Mouse (Mus musculus) 416B (cell line): Measurements from ENCODE around the gene Ttc7.

ENCODE experiments used
- DNase-seq: peaks from one replicate; pipeline ENCODE4 v3.0.0; 2011; ENCODE audit warnings: low read depth

The Ttc7 gene

DNA sequence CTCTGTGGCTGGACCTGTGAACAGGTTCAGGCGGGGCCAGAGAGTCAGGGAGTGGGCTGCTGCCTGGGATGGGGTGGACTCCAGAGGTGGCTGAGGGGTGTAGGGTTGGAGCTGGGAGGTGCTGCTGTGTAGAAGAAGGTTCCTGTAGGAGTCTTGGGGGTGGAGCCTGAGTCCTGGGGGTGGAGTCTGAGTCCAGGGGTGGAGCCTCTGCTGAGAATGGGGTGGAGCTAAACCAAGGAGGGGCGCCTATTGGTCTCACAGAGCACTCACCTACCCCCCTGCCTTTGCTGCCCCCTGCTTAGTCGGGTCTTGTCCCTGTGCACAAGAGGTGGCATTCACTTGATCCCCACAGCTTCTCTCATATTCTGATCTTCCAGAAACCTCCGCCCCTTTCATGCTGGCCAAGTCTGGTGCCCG, 31.9 kb downstream of the Ttc7 start:
- DNase-seq: no peak

DNA sequence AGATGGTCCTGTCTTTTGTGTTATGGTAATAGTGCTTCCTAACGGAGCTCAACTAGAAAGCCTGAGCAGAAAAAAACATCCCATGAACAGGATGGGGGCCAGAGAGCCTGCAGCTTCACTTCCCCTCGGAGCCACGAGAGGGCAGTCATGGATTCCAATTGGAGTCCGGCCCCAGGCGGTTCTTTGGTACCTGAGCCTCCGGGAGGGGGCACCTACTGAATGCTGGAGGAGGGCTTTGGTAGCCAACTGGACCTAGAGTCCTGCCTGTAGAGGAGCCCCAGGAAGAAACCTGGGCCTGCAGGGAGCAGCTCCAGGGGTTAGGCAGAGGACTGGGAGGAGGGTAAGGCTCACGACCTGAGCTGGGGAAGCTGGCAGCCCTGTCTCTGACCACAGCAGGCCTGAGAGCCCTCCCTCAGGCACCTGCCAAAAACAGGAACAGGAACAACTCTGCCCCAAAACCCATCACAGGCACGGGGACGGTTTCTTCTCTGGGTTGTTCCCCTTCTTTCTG, 32.4 kb downstream of the Ttc7 start:
- DNase-seq: peak; percentile 81

DNA sequence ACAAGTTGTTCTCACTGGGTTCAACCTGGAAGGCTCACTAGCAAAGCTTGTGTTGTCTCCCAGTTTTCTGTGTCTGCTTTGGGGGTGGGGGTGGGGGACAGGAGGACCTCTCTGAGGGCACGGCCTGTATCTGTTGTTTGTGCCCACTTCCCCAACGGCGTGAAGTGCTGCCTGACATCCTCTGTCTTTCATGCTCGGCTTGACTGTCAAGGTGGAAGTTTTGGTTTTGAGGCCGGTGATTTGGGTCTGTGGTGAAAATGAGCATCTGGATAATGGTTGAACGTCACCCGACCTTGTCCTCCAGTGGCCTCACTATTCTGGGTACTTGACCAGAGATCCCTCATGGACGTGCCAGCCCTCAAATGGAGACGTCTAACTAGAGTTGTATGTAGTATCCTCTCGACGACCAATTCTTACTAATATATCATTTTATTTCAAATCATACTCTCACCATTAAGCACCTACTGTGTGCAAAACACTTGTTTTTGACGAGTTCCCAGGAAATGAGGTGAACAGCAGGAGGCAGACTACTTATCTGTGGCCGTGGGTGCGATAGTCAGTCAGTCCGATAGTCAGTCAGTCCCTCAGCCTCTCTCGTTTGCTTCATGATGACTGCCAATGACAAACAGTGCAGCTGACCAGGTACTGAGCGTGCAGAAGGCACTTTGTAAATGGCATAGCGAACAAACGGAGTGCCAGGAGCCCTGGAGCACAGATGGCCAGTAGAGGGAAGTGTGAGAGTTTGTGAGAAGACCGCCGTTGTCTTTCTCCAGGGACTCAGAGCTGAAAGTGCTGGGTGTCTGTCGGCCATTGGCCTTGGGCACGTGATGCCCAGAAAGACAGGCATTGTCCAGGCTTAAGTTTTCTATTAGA, 33.4 kb downstream of the Ttc7 start:
- DNase-seq: no peak

- DNase-seq: no peak
These were observed 34.6 kb downstream of the Ttc7 start for GRCm38 (mm10) chr17:87317271-87317670.

GRCm38 (mm10) chr17:87317947-87318346, 35.3 kb downstream of the Ttc7 start:
- no peak for DNase-seq

DNA sequence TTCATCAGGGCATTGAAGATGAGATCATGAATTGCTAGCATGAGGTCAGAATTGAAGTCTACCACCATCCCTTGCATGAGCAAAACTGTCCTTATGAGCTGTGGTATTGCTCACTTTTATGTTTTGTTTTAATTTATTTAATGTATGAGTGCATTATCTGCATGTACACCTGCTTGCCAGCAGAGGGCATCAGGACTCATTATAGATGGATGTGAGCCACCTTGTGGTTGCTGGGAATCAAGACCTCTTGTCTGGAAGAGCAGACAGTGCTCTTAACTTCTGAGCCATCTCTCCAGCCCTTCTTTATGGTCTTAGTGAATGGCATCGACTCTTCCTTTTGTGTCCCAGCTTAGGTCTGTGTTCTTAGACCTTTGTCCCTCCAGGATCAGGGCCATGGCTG, 39.0 kb downstream of the Ttc7 start:
- peak; percentile 53 for DNase-seq

DNA sequence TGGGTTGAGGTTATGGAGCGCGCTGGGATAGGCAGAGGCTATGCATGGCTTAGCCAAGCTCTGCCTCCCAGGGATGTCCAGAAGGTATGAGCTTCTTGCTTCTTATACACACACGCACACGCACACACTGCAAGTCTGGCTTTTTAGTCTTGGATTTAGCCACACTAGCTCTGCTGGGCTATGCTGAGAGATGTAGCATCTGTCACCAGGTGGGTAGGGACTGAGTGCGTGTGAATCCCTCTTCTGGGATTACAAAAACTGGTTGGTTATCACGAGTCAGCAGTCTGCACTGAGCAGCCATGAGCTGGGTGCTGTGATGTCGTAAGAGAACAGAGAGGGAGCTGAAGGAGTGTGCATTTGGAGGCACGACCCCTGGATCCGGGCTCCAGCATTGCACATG, 40.5 kb downstream of the Ttc7 start:
- no peak for DNase-seq

- no peak for DNase-seq
These were observed 42.8 kb downstream of the Ttc7 start for GRCm38 (mm10) chr17:87325501-87325900.

DNA sequence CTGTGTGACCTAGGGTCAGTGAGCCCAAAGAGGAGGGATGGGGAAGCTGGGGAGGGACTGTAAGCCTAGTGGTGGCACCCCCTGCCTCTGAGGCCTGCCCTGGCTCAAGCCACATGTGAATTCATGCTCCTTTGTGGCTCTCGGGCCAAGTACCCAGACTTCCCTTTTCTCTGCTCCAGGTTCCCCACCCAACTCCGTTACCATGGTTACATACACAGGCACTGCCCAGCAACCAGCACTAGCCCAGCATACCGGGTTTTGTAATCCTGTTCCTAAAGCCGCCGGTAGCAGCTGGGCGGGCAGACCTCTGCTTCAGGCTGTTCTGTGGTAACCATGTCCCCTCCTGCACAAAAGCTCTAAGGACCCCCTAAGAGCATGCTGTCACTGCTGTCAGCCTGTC, 44.3 kb downstream of the Ttc7 start:
- DNase-seq: peak; percentile 71

DNA sequence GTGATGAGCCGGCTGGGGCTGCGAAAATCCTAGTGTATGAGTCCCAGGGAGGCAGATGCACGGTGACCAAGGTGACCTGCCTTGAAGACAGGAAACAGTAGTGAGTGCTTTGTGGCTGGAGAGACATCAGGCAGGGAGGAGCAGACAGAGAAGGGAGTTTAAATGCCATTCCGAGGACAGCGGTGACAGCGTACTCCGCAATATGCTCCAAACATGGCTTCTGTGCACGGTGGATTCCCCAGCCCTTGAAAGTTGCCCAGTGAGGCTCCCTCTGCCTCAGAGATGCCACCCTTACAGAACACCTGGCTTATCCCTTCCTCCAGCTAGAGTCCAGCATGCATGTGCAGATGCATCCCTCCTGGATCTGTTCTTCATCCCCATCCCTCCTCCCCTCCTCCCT, 45.0 kb downstream of the Ttc7 start:
- DNase-seq: no peak

DNA sequence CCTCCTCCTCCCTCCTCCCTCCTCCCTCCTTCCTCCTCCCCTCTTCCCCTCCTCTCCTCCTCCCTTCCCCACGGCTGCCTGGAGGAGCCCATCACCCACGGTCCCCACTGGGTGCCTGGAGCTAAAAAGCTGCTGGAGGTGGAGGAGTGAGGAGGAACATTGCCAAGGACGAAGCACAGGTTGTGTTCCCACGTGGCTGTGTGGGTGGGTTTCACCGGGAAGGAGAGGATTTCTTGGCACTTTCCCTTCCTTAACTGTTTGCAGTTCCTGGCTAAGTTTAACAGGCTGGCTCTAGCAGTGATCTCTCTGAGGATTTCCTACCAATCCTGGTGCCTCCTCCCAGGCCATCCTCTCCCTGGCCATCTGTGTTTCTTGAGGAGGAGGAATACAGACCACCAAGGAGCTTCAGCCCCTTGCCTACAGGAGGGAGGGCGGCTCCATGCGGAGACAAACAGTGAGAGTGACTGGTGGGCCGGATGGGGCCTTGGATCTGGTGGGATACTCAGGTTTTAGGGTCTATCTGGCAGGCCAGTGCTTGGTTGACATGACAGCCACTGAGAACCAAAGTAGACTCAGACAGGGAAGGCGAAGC, 45.6 kb downstream of the Ttc7 start:
- DNase-seq: no peak

GRCm38 (mm10) chr17:87329144-87329700, 46.5 kb downstream of the Ttc7 start:
- DNase-seq: no peak

DNA sequence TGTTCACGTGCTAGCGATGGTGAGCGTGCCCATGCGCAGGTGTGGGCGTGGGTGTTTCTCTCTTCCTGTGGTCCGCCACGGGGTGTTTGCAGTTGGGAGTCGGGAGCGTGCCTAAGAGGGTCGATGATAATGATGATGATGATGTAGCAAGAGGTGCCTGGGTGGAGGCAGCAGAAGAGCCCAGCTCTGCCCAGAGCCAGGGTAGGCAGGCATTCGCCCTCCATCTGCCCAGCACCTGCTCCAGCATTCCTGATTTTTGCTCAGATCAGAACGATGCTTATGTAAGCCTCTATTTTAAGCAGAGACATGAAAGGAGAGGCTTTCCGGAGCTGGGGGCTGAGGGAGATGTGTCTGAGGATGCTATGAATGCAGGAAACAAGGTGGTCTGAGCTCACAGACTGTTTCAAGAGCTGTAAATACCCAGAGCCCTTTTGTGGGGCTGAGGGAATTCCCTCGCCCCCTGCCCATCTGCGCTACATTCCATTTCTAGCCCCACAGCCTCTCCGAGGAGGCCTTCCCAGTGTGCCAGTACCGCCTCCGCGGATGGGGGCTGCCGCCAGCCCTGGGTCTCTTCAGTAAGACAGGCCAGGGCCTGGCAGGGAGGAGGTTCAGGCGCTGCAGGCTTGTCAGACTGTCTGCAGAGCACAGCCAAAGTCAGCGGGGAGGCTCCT, 47.7 kb downstream of the Ttc7 start:
- DNase-seq: no peak

- DNase-seq: no peak
These were observed 48.2 kb downstream of the Ttc7 start for GRCm38 (mm10) chr17:87330921-87331291.

GRCm38 (mm10) chr17:87331336-87332141, 48.9 kb downstream of the Ttc7 start:
- DNase-seq: no peak

GRCm38 (mm10) chr17:87332142-87332815, 49.6 kb downstream of the Ttc7 start:
- no peak for DNase-seq

GRCm38 (mm10) chr17:87332887-87333286, 50.2 kb downstream of the Ttc7 start:
- DNase-seq: no peak

DNA sequence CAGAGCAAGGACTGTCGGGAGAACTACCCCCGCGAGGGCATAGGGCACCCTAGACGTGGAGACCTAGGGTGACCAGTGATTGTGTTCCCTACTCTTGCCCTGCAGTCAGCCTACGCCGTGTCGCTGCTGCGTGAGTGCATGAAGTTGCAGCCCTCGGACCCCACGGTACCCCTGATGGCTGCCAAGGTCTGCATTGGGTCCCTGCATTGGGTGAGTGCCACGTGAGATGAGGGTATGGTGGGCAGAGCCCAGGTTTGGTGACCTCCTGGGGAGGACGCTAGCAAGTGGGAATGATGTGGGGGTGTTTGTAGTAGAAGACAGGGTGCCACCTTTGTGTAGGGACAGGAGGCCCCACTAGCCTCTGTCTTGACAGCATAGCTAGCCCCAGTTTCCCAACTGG, 51.5 kb downstream of the Ttc7 start:
- DNase-seq: no peak

DNA sequence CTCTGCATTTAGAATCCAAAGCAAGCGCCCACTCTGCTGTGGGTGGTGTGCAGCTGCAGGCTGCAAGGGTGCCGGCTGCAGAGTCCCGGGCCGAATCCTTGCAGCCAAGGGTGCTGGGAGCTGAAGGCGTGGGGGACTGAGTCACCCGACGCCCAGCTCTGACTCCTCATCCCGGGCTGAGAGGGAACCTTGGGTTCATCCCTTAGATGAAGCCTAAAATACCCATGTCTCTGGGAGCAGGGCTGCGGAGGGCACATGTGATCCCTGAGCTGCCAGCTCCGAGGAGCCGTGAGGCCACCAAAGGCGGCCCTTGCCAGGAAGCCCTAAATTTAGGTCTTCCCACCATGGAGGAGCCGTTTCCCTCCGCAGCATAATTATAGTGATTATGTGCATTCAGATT, 52.5 kb downstream of the Ttc7 start:
- no peak for DNase-seq

DNA sequence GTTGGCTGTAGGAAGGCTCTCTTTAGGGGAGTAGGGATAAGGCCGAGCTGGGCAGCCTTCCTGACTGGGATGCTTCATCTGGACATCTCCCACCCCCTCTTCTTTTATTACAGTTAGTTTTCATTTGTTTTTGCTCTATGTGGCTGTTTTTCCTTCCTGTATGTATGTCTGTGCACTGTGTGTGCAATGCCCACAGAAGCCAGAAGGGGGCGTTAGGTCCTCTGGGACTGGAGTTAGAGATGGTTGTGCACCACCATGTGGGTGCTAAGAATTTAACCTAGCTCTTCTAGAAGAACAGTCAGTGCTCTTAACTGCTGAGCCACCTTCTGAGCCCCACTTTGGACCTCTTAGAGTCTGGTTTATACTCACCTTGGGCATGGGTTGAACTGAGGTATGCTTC, 53.0 kb downstream of the Ttc7 start:
- DNase-seq: no peak

DNA sequence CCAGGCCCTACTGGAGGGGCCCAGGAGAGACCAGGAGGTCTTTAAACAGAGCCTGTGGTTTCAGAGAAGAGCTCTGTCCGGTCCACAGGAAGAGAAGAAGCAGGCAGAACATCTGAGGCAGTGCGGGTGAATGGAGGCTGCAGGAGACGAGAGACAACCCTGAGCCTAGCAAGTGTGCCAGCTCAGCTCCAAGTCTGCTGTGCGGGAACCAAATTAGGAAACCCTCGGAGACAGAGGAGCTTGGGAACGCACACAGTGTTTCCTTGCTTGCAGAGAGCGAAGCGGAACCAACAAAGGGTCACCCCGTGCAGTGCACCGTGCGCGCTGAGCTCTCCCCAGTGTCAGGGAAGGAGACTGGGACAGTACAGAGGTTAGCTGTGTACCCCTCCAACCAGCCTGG, 54.2 kb downstream of the Ttc7 start:
- DNase-seq: no peak
